Mouse (Mus musculus) brain, embryonic 14.5 days (tissue): ENCODE measurements at regions not wholly inside any gene's neighbourhood (a gene's known extent, or its start where the extent isn't known, plus 50 kb on each side); places are given as distances from the start of the nearest gene placed in this dataset.
"Not testable (repeated sequence)": the region's sequence is repeated elsewhere in the genome, so short reads cannot be mapped to it uniquely, and the experiment has no call there.

ENCODE experiments used
- CTCF ChIP-seq: fragments of 200-500 bp; IDR thresholded peaks from 2 replicates; pipeline ENCODE4 v1.5.1; 2012; ENCODE audit warnings: inconsistent platforms, mild to moderate bottlenecking, moderate library complexity, borderline replicate concordance; ENCODE audit not compliant: insufficient read depth, insufficient read length; ENCODE audit errors: extremely low read depth
- POLR2A ChIP-seq: fragments of 200-500 bp; IDR thresholded peaks from 2 replicates; pipeline ENCODE4 v1.6.1; 2012; ENCODE audit warnings: mild to moderate bottlenecking, inconsistent platforms, borderline replicate concordance; ENCODE audit not compliant: poor library complexity, insufficient read depth, insufficient read length, severe bottlenecking; ENCODE audit errors: extremely low read depth

DNA sequence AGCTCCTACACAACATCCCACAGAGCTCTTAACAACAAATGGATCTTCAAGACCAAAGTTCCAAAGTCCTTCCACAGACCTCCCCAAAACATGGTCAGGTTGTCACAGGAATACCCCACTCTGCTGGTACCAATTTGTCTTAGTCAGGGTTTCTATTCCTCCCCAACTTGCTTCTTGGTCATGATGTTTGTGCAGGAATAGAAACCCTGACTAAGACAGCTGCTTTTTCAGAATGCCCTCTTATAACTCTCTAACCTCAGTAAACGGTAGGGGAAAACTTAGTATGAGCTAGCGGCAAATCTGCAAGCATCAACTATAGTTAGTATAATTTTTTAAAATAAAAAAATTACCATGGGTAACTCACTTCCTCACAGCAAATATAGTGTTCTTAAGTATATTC lies 613.3 kb upstream of the Pou3f2 start:
- not testable (repeated sequence) for TF ChIP-seq POLR2A, CTCF
